Mouse (Mus musculus): Measurements from ENCODE around the gene Zfp511. TPM values are rescaled to one million over a fixed set of nuclear protein-coding genes. Genes with fewer than 3 reads are reported as not detected.

The Zfp511 gene
- polyA plus RNA-seq, 1 experiment from 2014 or later = 51.6 TPM

DNA sequence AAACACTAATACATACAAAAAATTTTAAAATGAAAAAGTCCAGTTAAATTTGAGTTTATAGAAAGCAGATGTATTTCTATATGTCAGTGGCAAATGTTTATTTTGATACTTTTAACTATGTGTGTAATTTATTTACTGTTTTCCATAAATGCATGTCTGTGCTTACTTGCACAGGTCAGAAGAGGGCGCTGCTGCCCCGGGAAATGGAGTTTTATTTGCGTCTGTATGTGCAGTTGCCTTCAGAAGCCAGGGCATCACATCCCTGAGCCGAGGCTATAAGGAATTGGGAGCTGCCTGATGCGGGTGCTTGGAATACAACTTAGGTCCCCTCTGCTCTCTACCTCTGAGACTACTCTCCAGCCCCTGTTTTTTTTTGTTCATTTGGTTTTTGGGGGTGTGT, 42.5 kb downstream of the Zfp511 start:
- H3K27me3 ChIP-seq (replicated peaks; ENCODE audit: control insufficient read depth, insufficient read depth, low read length) = no peaks in the 10 kb centered on the region
- H3K27ac ChIP-seq (ENCODE audit: low read depth, low read length) = no peak overlapping the region
- no peaks in the 10 kb centered on the region for H3K9me3 ChIP-seq (ENCODE audit: control insufficient read depth, low read length)
- no peaks in the 10 kb centered on the region; the same call in 1 of the 2 replicates for H3K36me3 ChIP-seq (ENCODE audit: control insufficient read depth, insufficient read depth, low read length)
- 4% methylated on average over 5 of the region's 5 CpGs for WGBS
- ATAC-seq = no peak
- no peak overlapping the region for H3K4me2 ChIP-seq (ENCODE audit: low read length)
- H3K4me3 ChIP-seq (ENCODE audit: low read length) = no peak overlapping the region
- H3K4me1 ChIP-seq (ENCODE audit: control insufficient read depth, insufficient read depth, low read depth, low read length) = peaks cover 9% of the 10 kb centered on the region
- H3K9ac ChIP-seq (ENCODE audit: low read depth, low read length) = no peak overlapping the region

DNA sequence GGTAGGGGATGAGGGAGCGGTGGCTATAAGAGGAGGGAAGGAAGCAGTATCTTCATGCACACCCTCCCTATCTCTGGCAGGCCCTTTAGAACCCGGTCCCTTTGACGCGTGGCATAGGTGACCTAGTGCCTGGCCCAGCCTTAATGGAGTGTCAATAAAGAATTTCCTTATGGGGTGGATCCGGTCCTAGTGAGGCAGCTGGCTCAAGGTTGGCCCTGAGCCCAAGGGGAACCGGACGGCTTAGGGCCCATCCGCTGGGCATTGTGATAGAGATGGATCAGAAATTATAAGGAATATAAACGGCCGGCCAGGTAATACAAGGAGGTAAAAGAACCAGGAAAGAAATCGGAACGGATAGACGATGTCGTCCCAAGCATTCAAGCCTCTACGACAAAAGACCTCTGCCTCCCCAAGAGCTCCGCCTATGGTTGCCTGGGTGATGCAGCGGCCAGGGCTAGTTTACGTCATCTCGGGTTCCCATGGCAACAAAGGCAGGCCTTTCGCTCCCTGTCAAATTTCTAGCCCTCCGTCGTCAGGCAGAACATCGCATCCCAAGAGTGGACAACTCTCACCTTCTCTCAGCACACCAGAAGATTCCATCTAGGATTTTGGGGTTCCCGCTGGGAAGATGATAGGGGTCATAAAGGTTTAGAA, 44.4 kb downstream of the Zfp511 start:
- peak overlapping the region; percentile 72 for H3K9ac ChIP-seq (ENCODE audit: low read depth, low read length)
- 1% methylated on average over 24 of the region's 24 CpGs for WGBS
- H3K4me2 ChIP-seq (ENCODE audit: low read length) = peak overlapping the region; percentile 76
- peak; percentile 77 for ATAC-seq
- peak overlapping the region; percentile 94 for H3K27ac ChIP-seq (ENCODE audit: low read depth, low read length)
- no peaks in the 10 kb centered on the region for H3K9me3 ChIP-seq (ENCODE audit: control insufficient read depth, low read length)
- no peaks in the 10 kb centered on the region for H3K27me3 ChIP-seq (replicated peaks; ENCODE audit: control insufficient read depth, insufficient read depth, low read length)
- H3K4me3 ChIP-seq (ENCODE audit: low read length) = peak overlapping the region; percentile 52
- H3K36me3 ChIP-seq (ENCODE audit: control insufficient read depth, insufficient read depth, low read length) = no peaks in the 10 kb centered on the region
- peaks cover 9% of the 10 kb centered on the region for H3K4me1 ChIP-seq (ENCODE audit: control insufficient read depth, insufficient read depth, low read depth, low read length)

DNA sequence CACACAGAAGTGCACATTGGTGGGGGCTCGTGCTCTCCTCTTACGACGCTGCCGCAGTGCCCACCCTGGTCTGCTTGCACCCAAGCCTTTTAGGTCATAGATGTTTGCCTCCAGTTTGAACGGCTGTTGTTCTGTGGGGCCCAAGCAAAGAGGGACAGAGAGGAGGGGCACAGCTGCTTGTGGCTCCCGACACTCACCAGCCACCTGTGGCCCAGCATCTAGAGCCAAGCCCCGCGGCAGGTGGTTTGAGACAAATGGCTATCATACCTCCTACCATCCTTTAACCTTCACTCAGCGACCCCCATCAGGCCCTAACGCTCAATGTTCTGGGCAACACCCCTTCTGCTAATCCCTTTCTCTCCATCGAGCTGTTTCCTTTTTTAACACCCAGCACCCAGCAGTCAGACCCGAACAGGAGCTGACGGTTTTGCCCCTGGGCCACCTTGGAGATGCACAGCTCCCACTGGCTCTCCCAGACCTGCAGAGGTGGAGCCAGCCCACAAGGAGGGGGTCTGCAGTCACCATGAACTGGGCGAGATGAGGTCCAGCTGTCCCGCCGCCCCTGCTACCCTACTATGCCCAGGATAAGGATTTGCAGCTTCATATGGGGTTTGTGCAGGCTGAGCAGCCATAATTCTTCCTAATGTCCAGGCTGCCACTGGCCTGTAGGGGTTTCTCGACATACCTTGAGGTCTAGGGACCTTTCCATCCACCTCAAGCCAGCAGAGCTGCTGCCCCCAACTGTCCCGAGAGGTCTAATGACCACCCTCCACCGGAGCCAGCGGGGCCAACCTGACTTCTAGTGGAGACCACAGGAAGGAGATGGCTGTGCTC, 45.4 kb downstream of the Zfp511 start:
- peak; percentile 51 for ATAC-seq
- Histone ChIP-seq H3K4me2 (ENCODE audit: low read length) (peak overlapping the region; percentile 76), H3K36me3 (ENCODE audit: control insufficient read depth, insufficient read depth, low read length) (no peaks in the 10 kb centered on the region), H3K4me1 (ENCODE audit: control insufficient read depth, insufficient read depth, low read depth, low read length) (peaks cover 9% of the 10 kb centered on the region), H3K4me3 (ENCODE audit: low read length) (peak overlapping the region; percentile 52), H3K9me3 (ENCODE audit: control insufficient read depth, low read length) (no peaks in the 10 kb centered on the region), H3K9ac (ENCODE audit: low read depth, low read length) (peak overlapping the region; percentile 72), H3K27me3 (replicated peaks; ENCODE audit: control insufficient read depth, insufficient read depth, low read length) (no peaks in the 10 kb centered on the region), H3K27ac (ENCODE audit: low read depth, low read length) (peak overlapping the region; percentile 94)
- WGBS = 9% methylated on average over 20 of the region's 20 CpGs

DNA sequence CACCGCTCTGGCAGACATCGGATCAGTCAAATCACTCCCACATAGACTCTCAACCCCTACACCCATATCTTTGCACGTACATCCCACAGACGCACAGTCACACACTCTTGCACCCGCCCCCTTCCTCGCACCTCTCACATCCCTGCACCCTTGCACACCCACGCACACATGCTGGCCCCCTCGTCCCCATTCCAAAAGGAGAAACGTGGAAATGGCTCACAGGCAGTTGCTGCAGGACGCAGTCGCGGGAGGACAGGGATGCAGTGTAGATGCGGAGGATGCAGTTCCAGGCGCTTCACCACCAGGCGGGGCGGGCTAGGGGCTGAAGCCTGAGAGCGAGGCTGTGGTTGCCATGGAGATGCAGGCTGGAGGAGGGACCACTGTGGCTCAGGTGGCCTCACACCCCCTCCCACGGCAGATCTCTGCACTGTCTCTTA, 46.1 kb downstream of the Zfp511 start, which contains the start of gene Caly:
Gene Caly, minus strand, starts transcription at position 307 of the 437 bp plus-strand sequence.
- 2% methylated on average over 18 of the region's 18 CpGs for WGBS
- Histone ChIP-seq H3K27ac (ENCODE audit: low read depth, low read length) (peak within 1 kb of the TSS; percentile 94), H3K9me3 (ENCODE audit: control insufficient read depth, low read length) (no peaks in the 10 kb centered on the region), H3K4me1 (ENCODE audit: control insufficient read depth, insufficient read depth, low read depth, low read length) (peaks cover 9% of the 10 kb centered on the region), H3K4me2 (ENCODE audit: low read length) (peak within 1 kb of the TSS; percentile 76), H3K27me3 (replicated peaks; ENCODE audit: control insufficient read depth, insufficient read depth, low read length) (no peaks in the 10 kb centered on the region), H3K36me3 (ENCODE audit: control insufficient read depth, insufficient read depth, low read length) (no peaks in the 10 kb centered on the region), H3K9ac (ENCODE audit: low read depth, low read length) (peak within 1 kb of the TSS; percentile 72), H3K4me3 (ENCODE audit: low read length) (peak within 1 kb of the TSS; percentile 52)
- ATAC-seq = peak; percentile 91

Small RNA genes within 50 kb of the gene (microRNA-seq; reads per million reads assigned to microRNA genes)
- not detected for gene Mir7062

Other genes with a start within 250 kb of the Zfp511 start
- gene Adgra1, start 202.2 kb upstream of the Zfp511 start, polyA plus RNA-seq (2015; fragmentation: Nextera tagmentation; extraction: Ambion mirVana) = 27.2 and 30.7 TPM in 2 replicates
- gene Kndc1, start 141.7 kb upstream of the Zfp511 start, polyA plus RNA-seq (2015; fragmentation: Nextera tagmentation; extraction: Ambion mirVana) = 16.5 and 19.0 TPM in 2 replicates
- gene Utf1, start 92.6 kb upstream of the Zfp511 start, polyA plus RNA-seq (2015; fragmentation: Nextera tagmentation; extraction: Ambion mirVana) = not detected in 2 replicates
- 1.1 and 1.2 TPM in 2 replicates for gene 6430531B16Rik, start 57.6 kb upstream of the Zfp511 start, polyA plus RNA-seq (2015; fragmentation: Nextera tagmentation; extraction: Ambion mirVana)
- 2.8 and 3.1 TPM in 2 replicates for gene Adam8, start 43.8 kb upstream of the Zfp511 start, polyA plus RNA-seq (2015; fragmentation: Nextera tagmentation; extraction: Ambion mirVana)
- 57.2 and 59.6 TPM in 2 replicates for gene Tubgcp2, start 278 bp downstream of the Zfp511 start, polyA plus RNA-seq (2015; fragmentation: Nextera tagmentation; extraction: Ambion mirVana)
- gene Msx3, start 12.7 kb downstream of the Zfp511 start, polyA plus RNA-seq (2015; fragmentation: Nextera tagmentation; extraction: Ambion mirVana) = 4.1 and 6.9 TPM in 2 replicates
- gene Caly, start 46.2 kb downstream of the Zfp511 start, polyA plus RNA-seq (2015; fragmentation: Nextera tagmentation; extraction: Ambion mirVana) = 351 and 430 TPM in 2 replicates
- not detected in 2 replicates for gene Prap1, start 57.0 kb downstream of the Zfp511 start, polyA plus RNA-seq (2015; fragmentation: Nextera tagmentation; extraction: Ambion mirVana)
- 39.9 and 43.1 TPM in 2 replicates for gene Fuom, start 66.0 kb downstream of the Zfp511 start, polyA plus RNA-seq (2015; fragmentation: Nextera tagmentation; extraction: Ambion mirVana)
- 8.9 and 9.9 TPM in 2 replicates for gene Paox, start 79.4 kb downstream of the Zfp511 start, polyA plus RNA-seq (2015; fragmentation: Nextera tagmentation; extraction: Ambion mirVana)
- gene Echs1, start 80.1 kb downstream of the Zfp511 start, polyA plus RNA-seq (2015; fragmentation: Nextera tagmentation; extraction: Ambion mirVana) = 124 and 128 TPM in 2 replicates
- gene Mtg1, start 101.2 kb downstream of the Zfp511 start, polyA plus RNA-seq (2015; fragmentation: Nextera tagmentation; extraction: Ambion mirVana) = 31.1 and 32.1 TPM in 2 replicates
- 30.8 and 31.2 TPM in 2 replicates for gene Sprn, start 118.5 kb downstream of the Zfp511 start, polyA plus RNA-seq (2015; fragmentation: Nextera tagmentation; extraction: Ambion mirVana)
- not detected in 2 replicates for gene Olfr522, start 128.4 kb downstream of the Zfp511 start, polyA plus RNA-seq (2015; fragmentation: Nextera tagmentation; extraction: Ambion mirVana)
- not detected in 2 replicates for gene Olfr523, start 136.8 kb downstream of the Zfp511 start, polyA plus RNA-seq (2015; fragmentation: Nextera tagmentation; extraction: Ambion mirVana)
- gene Olfr524, start 169.6 kb downstream of the Zfp511 start, polyA plus RNA-seq (2015; fragmentation: Nextera tagmentation; extraction: Ambion mirVana) = not detected in 2 replicates
- gene Cd163l1, start 181.9 kb downstream of the Zfp511 start, polyA plus RNA-seq (2015; fragmentation: Nextera tagmentation; extraction: Ambion mirVana) = not detected in 2 replicates
- not detected in 2 replicates for gene 5830411N06Rik, start 210.9 kb downstream of the Zfp511 start, polyA plus RNA-seq (2015; fragmentation: Nextera tagmentation; extraction: Ambion mirVana)

Measured in hindbrain, embryonic 16.5 days (tissue).